Mouse (Mus musculus) telencephalon, adult 2 months (tissue): Measurements from ENCODE around the gene Acad11.

Experiments
- DNase-seq: peaks from one replicate; pipeline ENCODE4 v3.0.0-alpha.2; 2011; ENCODE audit warnings: low read depth, low spot score

Acad11 gene

GRCm38 (mm10) chr9:104080038-104080437 is 16.9 kb downstream of the Acad11 start:
- no peak for DNase-seq

GRCm38 (mm10) chr9:104085730-104086429 is 22.7 kb downstream of the Acad11 start:
- DNase-seq = no peak

GRCm38 (mm10) chr9:104088555-104088954 is 25.4 kb downstream of the Acad11 start:
- no peak for DNase-seq

- DNase-seq = no peak
Measured at GRCm38 (mm10) chr9:104092945-104093344, 29.8 kb downstream of the Acad11 start.

- DNase-seq = no peak
Measured at GRCm38 (mm10) chr9:104098256-104098655, 35.1 kb downstream of the Acad11 start.

- no peak for DNase-seq
Measured at GRCm38 (mm10) chr9:104099060-104099459, 35.9 kb downstream of the Acad11 start.

- DNase-seq = no peak
Measured at GRCm38 (mm10) chr9:104100822-104101221, 37.6 kb downstream of the Acad11 start.

- DNase-seq = no peak
Measured at GRCm38 (mm10) chr9:104101458-104101857, 38.3 kb downstream of the Acad11 start.

GRCm38 (mm10) chr9:104102301-104102700 is 39.1 kb downstream of the Acad11 start:
- DNase-seq = no peak

- DNase-seq = no peak
Measured at GRCm38 (mm10) chr9:104102901-104103300, 39.7 kb downstream of the Acad11 start.

GRCm38 (mm10) chr9:104104986-104105385 is 41.8 kb downstream of the Acad11 start:
- DNase-seq = no peak

GRCm38 (mm10) chr9:104106930-104107329 is 43.8 kb downstream of the Acad11 start:
- no peak for DNase-seq

GRCm38 (mm10) chr9:104107482-104107881 is 44.3 kb downstream of the Acad11 start:
- no peak for DNase-seq

- DNase-seq = no peak
Measured at GRCm38 (mm10) chr9:104108571-104109143, 45.5 kb downstream of the Acad11 start.

GRCm38 (mm10) chr9:104109151-104109550 is 46.0 kb downstream of the Acad11 start:
- DNase-seq = no peak

- DNase-seq = no peak
Measured at GRCm38 (mm10) chr9:104123101-104123500, 59.9 kb downstream of the Acad11 start.

GRCm38 (mm10) chr9:104123622-104124021 is 60.4 kb downstream of the Acad11 start:
- DNase-seq = no peak

GRCm38 (mm10) chr9:104126833-104127232 is 63.7 kb downstream of the Acad11 start, which contains the start of gene Ackr4:
TSS of gene Ackr4 (minus strand) at chr9:104126933.
- DNase-seq = no peak

GRCm38 (mm10) chr9:104128110-104128509 is 64.9 kb downstream of the Acad11 start:
- peak; percentile 72 for DNase-seq

GRCm38 (mm10) chr9:104130141-104130755 is 67.1 kb downstream of the Acad11 start:
- no peak for DNase-seq

GRCm38 (mm10) chr9:104140351-104140750 is 77.2 kb downstream of the Acad11 start:
- DNase-seq = no peak

GRCm38 (mm10) chr9:104142805-104143204 is 79.6 kb downstream of the Acad11 start:
- no peak for DNase-seq
